Mouse (Mus musculus) testis, adult 2 months (tissue): ENCODE results near the gene Kat5.

Experiments used
- CTCF ChIP-seq: fragments of 200-500 bp; IDR thresholded peaks from 2 replicates; pipeline ENCODE4 v1.5.1; 2012; ENCODE audit warnings: low read depth, mild to moderate bottlenecking, inconsistent platforms, low read length, moderate library complexity; ENCODE audit not compliant: control insufficient read depth, insufficient read depth, insufficient replicate concordance
- POLR2A ChIP-seq: fragments of 200-500 bp; IDR thresholded peaks from 2 replicates; pipeline ENCODE4 v1.6.1; 2012; ENCODE audit warnings: low read depth, mild to moderate bottlenecking, inconsistent platforms, low read length, moderate library complexity; ENCODE audit not compliant: control insufficient read depth

DNA sequence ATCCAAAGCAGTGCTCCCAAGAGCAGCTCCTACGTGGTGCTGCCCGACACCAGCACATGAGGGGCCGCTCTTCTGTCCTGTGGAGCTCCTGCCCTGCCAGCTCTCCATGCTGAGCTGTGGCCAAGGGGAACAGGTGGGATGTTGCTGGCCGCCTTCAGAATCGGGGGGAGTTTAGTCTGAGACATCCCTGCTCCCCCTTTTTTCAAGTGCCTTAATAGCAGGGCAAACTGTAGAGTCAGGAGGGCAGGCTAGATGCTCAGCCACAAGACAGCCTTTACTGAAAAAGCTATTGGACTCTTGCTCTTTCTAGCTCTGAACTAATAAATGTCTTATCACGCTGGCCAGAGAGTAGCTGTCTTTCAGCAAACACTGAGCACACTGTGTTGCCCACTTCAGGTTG, 37.8 kb upstream of the Kat5 start:
- TF ChIP-seq CTCF (no peak), POLR2A (no peak)
